Mouse (Mus musculus) stomach, postnatal 0 days (tissue): ENCODE results near the gene Tpst1. TPM values are rescaled to one million over a fixed set of nuclear protein-coding genes. Genes with fewer than 3 reads are reported as not detected.
A peak's percentile ranks its signal among the peaks of the same experiment; 100 is the strongest.

Source experiments
- ATAC-seq: fragments of 200-750 bp; cut with Nextera tagmentation; 2 replicates; pipeline ENCODE4 v1.8.0; 2017; ENCODE audit not compliant: low FRiP score, low TSS enrichment
- DNase-seq: peaks from one replicate; pipeline ENCODE4 v3.0.0-alpha.2; 2016; ENCODE audit warnings: low spot score
- H3K27ac ChIP-seq: fragments of 300-500 bp; sonication (generic); replicated peaks from 2 replicates; pipeline ENCODE4 v1.5.1; 2014; ENCODE audit warnings: mild to moderate bottlenecking, control low read depth
- H3K27me3 ChIP-seq: fragments of 300-500 bp; sonication (generic); 2 replicates; pipeline ENCODE4 v1.6.1; 2014; ENCODE audit warnings: low read length; ENCODE audit not compliant: control insufficient read depth, insufficient read depth
- H3K36me3 ChIP-seq: fragments of 300-500 bp; sonication (generic); 2 replicates; pipeline ENCODE4 v1.6.1; 2014; ENCODE audit warnings: low read length, mixed read lengths; ENCODE audit not compliant: control insufficient read depth, insufficient read depth
- H3K4me1 ChIP-seq: fragments of 300-500 bp; sonication (generic); replicated peaks from 2 replicates; pipeline ENCODE4 v1.6.1; 2014; ENCODE audit warnings: antibody characterized with exemption; ENCODE audit not compliant: control insufficient read depth, insufficient read depth
- H3K4me2 ChIP-seq: fragments of 300-500 bp; sonication (generic); replicated peaks from 2 replicates; pipeline ENCODE4 v1.6.1; 2014; ENCODE audit warnings: low read depth, mild to moderate bottlenecking, control low read depth, moderate library complexity
- H3K4me3 ChIP-seq: fragments of 300-500 bp; sonication (generic); 2 replicates; pipeline ENCODE4 v1.5.1; 2014; ENCODE audit warnings: low read depth, low read length, control low read depth
- H3K9ac ChIP-seq: fragments of 300-500 bp; sonication (generic); 2 replicates; pipeline ENCODE4 v1.6.1; 2014; ENCODE audit warnings: mild to moderate bottlenecking, low read length, control low read depth, mixed read lengths
- H3K9me3 ChIP-seq: fragments of 300-500 bp; sonication (generic); 2 replicates; pipeline ENCODE4 v1.6.1; 2016; ENCODE audit warnings: low read length; ENCODE audit not compliant: control insufficient read depth
- CTCF ChIP-seq: IDR thresholded peaks from 2 replicates; pipeline ENCODE4 v1.5.1; 2016; ENCODE audit warnings: antibody characterized with exemption, low read depth, mild to moderate bottlenecking, moderate library complexity
- EP300 ChIP-seq: optimal IDR thresholded peaks from 2 replicates; pipeline ENCODE3; 2016; ENCODE audit warnings: antibody characterized with exemption
- WGBS: fragments of 180-500 bp; shearing (Covaris S2); extraction: QIAGEN DNeasy Blood & Tissue Kit; methylation state at CpG from one replicate; pipeline ENCODE4 v1.1.7; 2014; 5-methylcytosine and 5-hydroxymethylcytosine counted together
- polyA plus RNA-seq: library from polyadenylated mRNA; unstranded; fragments of >200 nt; fragmentation: Nextera tagmentation; extraction: Ambion mirVana; gene quantifications from 2 replicates; pipeline ENCODE4 v1.2.1, GENCODE M21; 2015

Gene Tpst1
- polyA plus RNA-seq, 1 experiment from 2014 or later = 44.5 TPM

- no peak for DNase-seq
- Histone ChIP-seq H3K4me1 (0 out of 2 replicates have a peak, but pooled peaks cover 2% of the 10 kb centered on the region), H3K9me3 (no peaks in the 10 kb centered on the region), H3K27me3 (no peaks in the 10 kb centered on the region), H3K4me2 (no peak overlapping the region), H3K27ac (no peak overlapping the region), H3K36me3 (no peaks in the 10 kb centered on the region), H3K9ac (no peak overlapping the region), H3K4me3 (no peak overlapping the region)
- 85% methylated on average over 7 of the region's 7 CpGs for WGBS
- no peak for TF ChIP-seq CTCF
- TF ChIP-seq EP300 = no peak
- ATAC-seq = no peak
These were observed 14.9 kb downstream of the Tpst1 start for GRCm38 (mm10) chr5:130088008-130088407.

- H3K4me1 ChIP-seq = 0 out of 2 replicates have a peak, but pooled peaks cover 2% of the 10 kb centered on the region
- no peak for ATAC-seq
- H3K9ac ChIP-seq = no peak overlapping the region
- H3K9me3 ChIP-seq = no peaks in the 10 kb centered on the region
- no peak for TF ChIP-seq EP300
- TF ChIP-seq CTCF = no peak
- H3K27ac ChIP-seq = no peak overlapping the region
- no peaks in the 10 kb centered on the region for H3K27me3 ChIP-seq
- H3K4me3 ChIP-seq = no peak overlapping the region
- no peak overlapping the region for H3K4me2 ChIP-seq
- DNase-seq = no peak
- no peaks in the 10 kb centered on the region for H3K36me3 ChIP-seq
- 78% methylated on average over 4 of the region's 4 CpGs for WGBS
These were observed 15.5 kb downstream of the Tpst1 start for GRCm38 (mm10) chr5:130088612-130089011.

DNA sequence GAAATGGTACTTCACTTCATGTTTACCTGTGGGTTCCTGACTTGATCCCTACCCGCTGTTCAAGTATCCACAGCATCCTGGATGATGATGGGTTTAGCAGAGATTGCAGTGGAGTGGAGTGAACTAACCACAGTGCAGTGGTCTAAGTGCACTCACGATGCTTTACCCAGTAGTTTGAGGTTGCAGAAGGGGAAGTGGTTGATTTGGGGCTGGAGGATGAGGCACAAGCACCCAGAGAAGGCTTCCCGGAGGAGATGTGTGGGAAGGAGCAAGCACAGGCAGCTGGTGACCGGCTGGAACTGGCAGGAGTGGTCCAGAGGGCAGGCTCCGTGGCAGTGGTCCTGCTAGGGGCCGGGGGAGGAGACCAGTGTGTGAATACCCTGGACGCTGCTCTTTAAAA is 16.1 kb downstream of the Tpst1 start:
- WGBS = 58% methylated on average over 7 of the region's 7 CpGs

GRCm38 (mm10) chr5:130089626-130090393 is 16.7 kb downstream of the Tpst1 start:
- Histone ChIP-seq H3K4me2 (no peak overlapping the region), H3K4me1 (0 out of 2 replicates have a peak, but pooled peaks cover 2% of the 10 kb centered on the region), H3K27ac (peak overlapping the region; percentile 61; the same call in 1 of the 2 replicates), H3K27me3 (no peaks in the 10 kb centered on the region), H3K9me3 (no peaks in the 10 kb centered on the region), H3K9ac (no peak overlapping the region), H3K36me3 (no peaks in the 10 kb centered on the region), H3K4me3 (no peak overlapping the region)
- peak; percentile 82 for ATAC-seq
- WGBS = 55% methylated on average over 18 of the region's 18 CpGs
- no peak for DNase-seq
- TF ChIP-seq EP300 (no peak), CTCF (no peak)

More for the DNA sequence above, 16.1 kb downstream of the Tpst1 start:
- ATAC-seq (no peak), DNase-seq (no peak)
- no peak for TF ChIP-seq CTCF
- no peak for TF ChIP-seq EP300
- no peak overlapping the region for H3K4me2 ChIP-seq
- no peaks in the 10 kb centered on the region for H3K9me3 ChIP-seq
- no peaks in the 10 kb centered on the region for H3K27me3 ChIP-seq
- H3K4me1 ChIP-seq = 0 out of 2 replicates have a peak, but pooled peaks cover 2% of the 10 kb centered on the region
- H3K36me3 ChIP-seq = no peaks in the 10 kb centered on the region
- no peak overlapping the region for H3K9ac ChIP-seq
- H3K4me3 ChIP-seq = no peak overlapping the region
- peak overlapping the region; percentile 61; the same call in 1 of the 2 replicates for H3K27ac ChIP-seq

GRCm38 (mm10) chr5:130096754-130097153 is 23.6 kb downstream of the Tpst1 start:
- no peaks in the 10 kb centered on the region for H3K4me1 ChIP-seq
- no peak overlapping the region for H3K9ac ChIP-seq
- no peaks in the 10 kb centered on the region for H3K9me3 ChIP-seq
- no peak overlapping the region; the same call in 1 of the 2 replicates for H3K4me2 ChIP-seq
- H3K27ac ChIP-seq = no peak overlapping the region
- peak; percentile 83 for DNase-seq
- ATAC-seq = peak; percentile 95
- H3K27me3 ChIP-seq = no peaks in the 10 kb centered on the region
- 61% methylated on average over 12 of the region's 12 CpGs for WGBS
- H3K4me3 ChIP-seq = no peak overlapping the region
- peaks cover 2% of the 10 kb centered on the region; the same call in 1 of the 2 replicates for H3K36me3 ChIP-seq
- TF ChIP-seq CTCF (peak; percentile 38), EP300 (no peak)

DNA sequence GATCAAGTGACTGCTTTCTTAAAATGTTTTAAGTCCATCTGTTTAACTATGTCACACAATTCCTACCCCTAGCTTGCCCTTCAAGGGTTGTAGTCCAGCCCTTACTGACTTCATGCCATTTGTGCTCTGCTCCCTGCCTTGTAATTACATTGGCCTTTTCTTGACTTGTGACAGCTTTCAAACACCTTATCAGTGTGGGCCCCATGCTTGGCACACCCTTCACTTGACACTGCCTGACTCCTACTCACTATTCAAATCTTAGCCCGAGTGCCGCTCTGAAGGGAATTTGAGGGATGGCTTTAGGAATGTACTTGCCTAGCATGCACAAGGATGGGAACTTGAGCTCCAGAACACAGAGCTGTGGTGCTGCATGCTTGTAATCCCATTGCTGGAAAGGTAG is 24.7 kb downstream of the Tpst1 start:
- Histone ChIP-seq H3K9ac (no peak overlapping the region), H3K4me2 (no peak overlapping the region), H3K27me3 (no peaks in the 10 kb centered on the region), H3K9me3 (no peaks in the 10 kb centered on the region), H3K4me3 (no peak overlapping the region), H3K4me1 (no peaks in the 10 kb centered on the region), H3K36me3 (peaks cover 4% of the 10 kb centered on the region; the same call in 1 of the 2 replicates), H3K27ac (no peak overlapping the region)
- WGBS = 49% methylated on average over 2 of the region's 2 CpGs
- ATAC-seq (peak; percentile 70), DNase-seq (peak; percentile 44)
- TF ChIP-seq CTCF = no peak
- TF ChIP-seq EP300 = no peak
